Mouse (Mus musculus) forebrain, embryonic 15.5 days (tissue): ENCODE measurements around the gene 1700020D05Rik. TPM values are rescaled to one million over a fixed set of nuclear protein-coding genes. Genes with fewer than 3 reads are reported as not detected.

Experiments
- ATAC-seq: fragments of 200-750 bp; cut with Nextera tagmentation; replicated peaks from 2 replicates; pipeline ENCODE4 v1.8.0; 2017; ENCODE audit warnings: mild to moderate bottlenecking, moderate TSS enrichment, moderate library complexity
- H3K27ac ChIP-seq: fragments of 300-500 bp; sonication (generic); replicated peaks from 2 replicates; pipeline ENCODE4 v1.5.1; 2015; ENCODE audit warnings: mild to moderate bottlenecking, inconsistent platforms
- H3K27me3 ChIP-seq: fragments of 300-500 bp; sonication (generic); 2 replicates; pipeline ENCODE4 v1.6.1; 2015; ENCODE audit warnings: inconsistent platforms
- H3K36me3 ChIP-seq: fragments of 300-500 bp; sonication (generic); 2 replicates; pipeline ENCODE4 v1.6.1; 2015; ENCODE audit warnings: mild to moderate bottlenecking, inconsistent platforms
- H3K4me1 ChIP-seq: fragments of 300-500 bp; sonication (generic); 2 replicates; pipeline ENCODE4 v1.6.1; 2015; ENCODE audit warnings: inconsistent platforms
- H3K4me2 ChIP-seq: fragments of 300-500 bp; sonication (generic); replicated peaks from 2 replicates; pipeline ENCODE4 v1.6.1; 2015; ENCODE audit warnings: mild to moderate bottlenecking, inconsistent platforms
- H3K4me3 ChIP-seq: fragments of 300-500 bp; sonication (generic); 2 replicates; pipeline ENCODE4 v1.5.1; 2015; ENCODE audit warnings: mild to moderate bottlenecking, inconsistent platforms
- H3K9ac ChIP-seq: fragments of 300-500 bp; sonication (generic); replicated peaks from 2 replicates; pipeline ENCODE4 v1.6.1; 2015; ENCODE audit warnings: mild to moderate bottlenecking, inconsistent platforms
- H3K9me3 ChIP-seq: fragments of 300-500 bp; sonication (generic); 2 replicates; pipeline ENCODE4 v1.6.1; 2016; ENCODE audit warnings: inconsistent platforms
- WGBS: fragments of 180-500 bp; shearing (Covaris S2); methylation state at CpG from one replicate; pipeline ENCODE4 v1.1.7; 2015; ENCODE audit warnings: mixed read lengths; 5-methylcytosine and 5-hydroxymethylcytosine counted together
- polyA plus RNA-seq: library from polyadenylated mRNA; unstranded; fragments of >200 nt; fragmentation: Nextera tagmentation; extraction: Ambion mirVana; gene quantifications from 2 replicates; pipeline ENCODE4 v1.2.1, GENCODE M21; 2015

1700020D05Rik gene
- polyA plus RNA-seq, 1 experiment from 2014 or later: 0.39 TPM

- Histone ChIP-seq H3K4me1 (peaks cover 15% of the 10 kb centered on the region), H3K4me3 (no peak overlapping the region), H3K27ac (no peak overlapping the region), H3K27me3 (no peaks in the 10 kb centered on the region), H3K4me2 (no peak overlapping the region), H3K36me3 (peaks cover 51% of the 10 kb centered on the region), H3K9ac (no peak overlapping the region), H3K9me3 (no peaks in the 10 kb centered on the region)
- no peak for ATAC-seq
- WGBS: 89% methylated on average over 6 of the region's 6 CpGs
Observed at GRCm38 (mm10) chr19:5466916-5467500, 36.6 kb downstream of the 1700020D05Rik start.

GRCm38 (mm10) chr19:5465037-5465436 lies 38.5 kb downstream of the 1700020D05Rik start:
- H3K36me3 ChIP-seq: peaks cover 51% of the 10 kb centered on the region
- 96% methylated on average over 8 of the region's 8 CpGs for WGBS

GRCm38 (mm10) chr19:5463791-5464562 lies 39.6 kb downstream of the 1700020D05Rik start:
- Histone ChIP-seq H3K9ac (peak overlapping the region; percentile 45), H3K9me3 (no peaks in the 10 kb centered on the region), H3K4me1 (peaks cover 31% of the 10 kb centered on the region), H3K4me2 (peak overlapping the region; percentile 43), H3K27me3 (0 out of 2 replicates have a peak, but pooled peaks cover 3% of the 10 kb centered on the region), H3K36me3 (peaks cover 51% of the 10 kb centered on the region), H3K4me3 (peak overlapping the region; percentile 26), H3K27ac (peak overlapping the region; percentile 60)
- ATAC-seq: peak; percentile 42; the same call in 1 of the 2 replicates
- WGBS: 34% methylated on average over 15 of the region's 15 CpGs

More at GRCm38 (mm10) chr19:5465037-5465436, 38.5 kb downstream of the 1700020D05Rik start:
- Histone ChIP-seq H3K9ac (no peak overlapping the region), H3K27ac (no peak overlapping the region), H3K9me3 (no peaks in the 10 kb centered on the region), H3K27me3 (no peaks in the 10 kb centered on the region), H3K4me3 (no peak overlapping the region), H3K4me1 (peaks cover 28% of the 10 kb centered on the region), H3K4me2 (no peak overlapping the region)
- no peak for ATAC-seq

- Histone ChIP-seq H3K4me3 (no peak overlapping the region), H3K27me3 (0 out of 2 replicates have a peak, but pooled peaks cover 7% of the 10 kb centered on the region), H3K4me2 (no peak overlapping the region), H3K4me1 (peaks cover 35% of the 10 kb centered on the region), H3K27ac (no peak overlapping the region), H3K36me3 (peaks cover 51% of the 10 kb centered on the region), H3K9ac (no peak overlapping the region), H3K9me3 (no peaks in the 10 kb centered on the region)
- no peak for ATAC-seq
- WGBS: 91% methylated on average over 9 of the region's 9 CpGs
Observed at GRCm38 (mm10) chr19:5463212-5463611, 40.4 kb downstream of the 1700020D05Rik start.

- H3K27ac ChIP-seq: no peak overlapping the region
- WGBS: 87% methylated on average over 6 of the region's 6 CpGs
- H3K9me3 ChIP-seq: no peaks in the 10 kb centered on the region
- peak overlapping the region; percentile 75 for H3K9ac ChIP-seq
- peaks cover 36% of the 10 kb centered on the region for H3K36me3 ChIP-seq
- no peak for ATAC-seq
- H3K4me3 ChIP-seq: peak overlapping the region; percentile 75
- peaks cover 44% of the 10 kb centered on the region for H3K4me1 ChIP-seq
- peak overlapping the region; percentile 93 for H3K4me2 ChIP-seq
- H3K27me3 ChIP-seq: 0 out of 2 replicates have a peak, but pooled peaks cover 9% of the 10 kb centered on the region
Observed at GRCm38 (mm10) chr19:5461411-5461810, 42.2 kb downstream of the 1700020D05Rik start.

GRCm38 (mm10) chr19:5460465-5460911 lies 43.1 kb downstream of the 1700020D05Rik start, which contains the start of gene Fibp:
Fibp (plus strand) TSS chr19:5460615.
- under 1% methylated on average over 32 of the region's 32 CpGs for WGBS

GRCm38 (mm10) chr19:5459896-5460295 lies 43.7 kb downstream of the 1700020D05Rik start:
- Histone ChIP-seq H3K27ac (peak overlapping the region; percentile 82), H3K4me3 (peak overlapping the region; percentile 75), H3K9me3 (no peaks in the 10 kb centered on the region), H3K4me1 (peaks cover 57% of the 10 kb centered on the region), H3K4me2 (peak overlapping the region; percentile 93), H3K9ac (peak overlapping the region; percentile 75), H3K27me3 (0 out of 2 replicates have a peak, but pooled peaks cover 9% of the 10 kb centered on the region), H3K36me3 (peaks cover 20% of the 10 kb centered on the region)
- WGBS: 27% methylated on average over 3 of the region's 3 CpGs
- no peak for ATAC-seq

More at GRCm38 (mm10) chr19:5460465-5460911, 43.1 kb downstream of the 1700020D05Rik start, which contains the start of gene Fibp:
- no peaks in the 10 kb centered on the region for H3K9me3 ChIP-seq
- peaks cover 26% of the 10 kb centered on the region for H3K36me3 ChIP-seq
- H3K4me1 ChIP-seq: peaks cover 53% of the 10 kb centered on the region
- peak within 1 kb of the TSS; percentile 93 for H3K4me2 ChIP-seq
- H3K9ac ChIP-seq: peak within 1 kb of the TSS; percentile 75
- H3K27ac ChIP-seq: peak within 1 kb of the TSS; percentile 82
- 0 out of 2 replicates have a peak, but pooled peaks cover 9% of the 10 kb centered on the region for H3K27me3 ChIP-seq
- peak; percentile 49 for ATAC-seq
- peak within 1 kb of the TSS; percentile 75 for H3K4me3 ChIP-seq

GRCm38 (mm10) chr19:5459019-5459418 lies 44.6 kb downstream of the 1700020D05Rik start:
- no peak overlapping the region; the same call in 1 of the 2 replicates for H3K27ac ChIP-seq
- 62% methylated on average over 7 of the region's 7 CpGs for WGBS
- H3K27me3 ChIP-seq: 0 out of 2 replicates have a peak, but pooled peaks cover 9% of the 10 kb centered on the region
- no peak overlapping the region for H3K9ac ChIP-seq
- no peak for ATAC-seq
- peaks cover 52% of the 10 kb centered on the region for H3K4me1 ChIP-seq
- no peak overlapping the region for H3K4me3 ChIP-seq
- H3K9me3 ChIP-seq: no peaks in the 10 kb centered on the region
- peaks cover 13% of the 10 kb centered on the region; the same call in 1 of the 2 replicates for H3K36me3 ChIP-seq
- H3K4me2 ChIP-seq: no peak overlapping the region

GRCm38 (mm10) chr19:5457746-5458442 lies 45.7 kb downstream of the 1700020D05Rik start, which contains the start of gene Ccdc85b:
Ccdc85b (minus strand) TSS chr19:5457894.
- peak within 1 kb of the TSS; percentile 94 for H3K4me2 ChIP-seq
- H3K27ac ChIP-seq: peak within 1 kb of the TSS; percentile 94
- 0 out of 2 replicates have a peak, but pooled peaks cover 9% of the 10 kb centered on the region for H3K27me3 ChIP-seq
- 15% methylated on average over 14 of the region's 14 CpGs for WGBS
- peak within 1 kb of the TSS; percentile 68 for H3K9ac ChIP-seq
- H3K9me3 ChIP-seq: no peaks in the 10 kb centered on the region
- 0 out of 2 replicates have a peak, but pooled peaks cover 10% of the 10 kb centered on the region for H3K36me3 ChIP-seq
- ATAC-seq: no peak; the same call in 1 of the 2 replicates
- peak within 1 kb of the TSS; percentile 59 for H3K4me3 ChIP-seq
- peaks cover 48% of the 10 kb centered on the region for H3K4me1 ChIP-seq

GRCm38 (mm10) chr19:5456922-5457745 lies 46.5 kb downstream of the 1700020D05Rik start:
- 0 out of 2 replicates have a peak, but pooled peaks cover 3% of the 10 kb centered on the region for H3K36me3 ChIP-seq
- 0 out of 2 replicates have a peak, but pooled peaks cover 9% of the 10 kb centered on the region for H3K27me3 ChIP-seq
- peak; percentile 92 for ATAC-seq
- peak overlapping the region; percentile 68 for H3K9ac ChIP-seq
- no peaks in the 10 kb centered on the region for H3K9me3 ChIP-seq
- H3K27ac ChIP-seq: peak overlapping the region; percentile 94
- peak overlapping the region; percentile 59 for H3K4me3 ChIP-seq
- peak overlapping the region; percentile 94 for H3K4me2 ChIP-seq
- peaks cover 48% of the 10 kb centered on the region for H3K4me1 ChIP-seq
- under 1% methylated on average over 70 of the region's 70 CpGs for WGBS
